Mouse (Mus musculus) layer of hippocampus, postnatal 10 days (tissue): Measurements from ENCODE around the gene Derl3. TPM values are rescaled to one million over a fixed set of nuclear protein-coding genes. Genes with fewer than 3 reads are reported as not detected.
"Not testable (repeated sequence)": the region's sequence is repeated elsewhere in the genome, so short reads cannot be mapped to it uniquely, and the experiment has no call there.

Experiments used
- DNase-seq, 2 experiments: peaks; one replicate each; pipeline ENCODE4 v3.0.0; 2021; ENCODE audit warnings: low spot score in 2 of 2
- long read RNA-seq: library from polyadenylated mRNA; stranded (forward); transcript quantifications from one replicate; pipeline ENCODE4 v2.0.0, GENCODE M21; 2023
- total RNA-seq, 2 experiments: library from RNA; stranded (reverse); gene quantifications; 2 replicates each; pipeline ENCODE4 v1.2.3; 2021

Gene Derl3
- 1 to 10 TPM in 1 of 2 experiments, not detected in 1; 1.7 TPM for total RNA-seq
- long read RNA-seq, partial matches to known transcripts = 0 of 1 reads
- long read RNA-seq, other reads (novel, unspliced or antisense) = 0 of 1 reads

- DNase-seq = peak; percentile 93 to 95
These were observed at the start of gene Derl3 for GRCm38 (mm10) chr10:75893089-75893750. Gene Derl3, plus strand, starts transcription at chr10:75893413.

- DNase-seq = not testable (repeated sequence)
These were observed 49.3 kb upstream of the Derl3 start for GRCm38 (mm10) chr10:75843898-75844297.

GRCm38 (mm10) chr10:75844800-75845199 is 48.4 kb upstream of the Derl3 start:
- no peak for DNase-seq

DNA sequence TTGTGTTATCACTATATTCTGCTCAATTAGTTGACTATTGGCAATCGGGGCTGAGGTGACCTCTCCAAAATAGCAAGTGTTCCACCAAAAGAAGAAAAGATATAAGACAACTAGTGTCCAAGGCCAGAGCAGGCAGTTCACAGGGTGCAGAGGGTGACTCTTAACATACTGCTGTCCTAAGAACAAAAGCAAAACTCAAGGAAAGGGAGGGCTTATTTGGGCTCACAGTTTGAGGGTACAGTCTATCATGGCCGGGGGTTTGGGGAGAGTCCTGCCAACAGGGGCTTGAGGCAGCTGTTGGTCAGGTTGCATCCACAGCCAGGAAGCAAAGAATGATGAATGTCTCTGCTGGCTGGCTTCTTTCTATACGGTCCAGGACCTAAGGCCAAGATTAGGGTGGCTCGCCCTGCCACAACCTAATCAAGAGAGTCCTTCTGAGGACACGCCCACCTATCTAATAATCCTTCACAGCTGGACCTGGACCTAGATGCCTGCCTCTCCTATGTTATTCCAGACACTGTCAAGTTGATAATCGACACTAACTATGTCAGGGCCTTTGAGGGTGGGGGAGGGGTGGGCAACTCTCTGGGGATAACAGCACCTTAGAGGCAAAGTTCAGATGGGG is 47.8 kb upstream of the Derl3 start:
- no peak for DNase-seq

DNA sequence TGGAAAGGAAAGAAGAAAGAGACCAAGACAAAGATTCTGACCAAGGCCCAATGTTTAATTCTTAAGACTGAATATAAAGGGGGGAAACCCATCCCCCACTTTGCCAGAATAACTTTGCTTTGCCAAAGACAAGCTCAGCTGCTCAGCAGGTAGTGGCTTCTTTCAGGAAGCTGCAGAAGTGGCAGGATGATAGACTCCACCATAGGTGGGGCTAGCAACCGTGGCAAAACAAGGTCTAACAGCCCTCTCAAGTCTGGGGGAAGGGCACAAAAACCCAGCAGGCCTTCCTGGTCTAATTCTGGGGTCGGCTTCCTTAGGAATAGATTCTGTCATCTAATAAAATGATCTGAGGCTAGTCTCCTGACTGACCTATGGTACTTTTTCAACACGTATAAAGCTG is 44.8 kb upstream of the Derl3 start:
- DNase-seq = no peak

DNA sequence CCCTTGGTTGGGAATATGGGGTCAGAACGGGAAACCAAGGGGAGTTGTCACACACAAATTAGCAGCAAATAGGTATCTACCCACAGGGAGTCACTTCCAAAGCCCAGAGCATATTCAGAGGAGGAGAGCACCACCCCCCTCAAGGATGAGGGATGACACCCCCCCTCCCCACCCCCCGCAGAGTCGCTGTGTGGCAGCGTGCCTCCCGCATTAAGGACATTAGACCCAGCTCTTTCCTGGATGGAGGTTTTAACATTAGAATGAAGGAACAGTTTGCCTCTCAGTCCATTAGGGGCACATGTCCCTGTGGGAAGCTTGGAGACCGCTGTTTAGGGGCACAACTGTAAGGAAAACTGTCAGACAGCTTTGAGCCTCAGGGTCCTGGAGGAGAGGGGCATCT is 42.1 kb upstream of the Derl3 start:
- DNase-seq = no peak

- DNase-seq = no peak
These were observed 41.5 kb upstream of the Derl3 start for GRCm38 (mm10) chr10:75851681-75852080.

DNA sequence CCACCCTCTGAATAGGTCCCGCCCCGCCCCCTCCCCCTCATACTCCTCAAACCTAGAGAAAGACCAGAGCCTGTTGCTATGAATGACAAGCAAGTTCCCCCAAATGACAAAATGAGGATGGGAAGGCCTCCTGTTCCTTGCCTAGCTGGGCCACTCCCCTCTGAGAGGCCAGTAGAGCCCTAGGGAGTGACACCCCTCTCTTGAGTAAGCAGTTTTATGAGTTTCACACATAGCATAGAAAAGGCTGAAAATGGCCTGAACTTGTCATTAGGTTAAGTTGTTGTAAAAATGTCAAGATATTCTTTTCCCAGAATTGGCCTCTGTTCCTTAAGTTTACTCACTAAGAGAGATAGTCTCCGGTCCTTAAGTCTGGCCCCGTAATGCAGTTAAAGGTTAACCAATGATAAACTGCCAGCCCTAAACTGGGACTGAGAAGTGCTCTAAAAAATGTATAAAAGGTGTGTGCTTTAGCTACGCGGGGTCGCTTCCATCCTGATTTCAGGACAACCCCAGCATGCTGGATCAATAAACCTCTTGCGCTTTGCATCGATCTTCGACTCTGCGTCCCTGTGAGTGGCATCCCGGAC is 40.6 kb upstream of the Derl3 start:
- DNase-seq = no peak

- DNase-seq = peak; percentile 87 to 88
These were observed 39.8 kb upstream of the Derl3 start for GRCm38 (mm10) chr10:75853452-75853851.

GRCm38 (mm10) chr10:75854096-75854495 is 39.1 kb upstream of the Derl3 start:
- no peak for DNase-seq

DNA sequence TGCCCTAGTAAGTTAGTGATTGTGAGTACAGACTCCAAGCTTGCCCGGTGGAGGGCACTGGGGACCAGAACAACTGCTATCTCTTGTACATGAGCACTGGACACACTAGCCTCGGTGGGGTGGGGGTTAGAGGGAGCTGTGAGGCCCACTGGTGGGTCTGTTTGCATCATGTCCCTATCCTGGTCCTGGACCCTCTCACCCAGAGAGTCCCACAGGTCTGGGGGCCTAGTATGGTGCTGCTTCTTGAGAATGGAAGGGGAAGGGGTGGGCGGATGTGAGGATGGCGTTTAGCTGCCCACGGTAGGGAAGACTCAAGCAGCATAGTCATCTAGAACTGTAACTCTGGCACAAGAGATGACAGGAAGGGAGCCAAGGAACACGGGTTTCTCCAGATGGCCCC is 38.4 kb upstream of the Derl3 start:
- no peak for DNase-seq

DNA sequence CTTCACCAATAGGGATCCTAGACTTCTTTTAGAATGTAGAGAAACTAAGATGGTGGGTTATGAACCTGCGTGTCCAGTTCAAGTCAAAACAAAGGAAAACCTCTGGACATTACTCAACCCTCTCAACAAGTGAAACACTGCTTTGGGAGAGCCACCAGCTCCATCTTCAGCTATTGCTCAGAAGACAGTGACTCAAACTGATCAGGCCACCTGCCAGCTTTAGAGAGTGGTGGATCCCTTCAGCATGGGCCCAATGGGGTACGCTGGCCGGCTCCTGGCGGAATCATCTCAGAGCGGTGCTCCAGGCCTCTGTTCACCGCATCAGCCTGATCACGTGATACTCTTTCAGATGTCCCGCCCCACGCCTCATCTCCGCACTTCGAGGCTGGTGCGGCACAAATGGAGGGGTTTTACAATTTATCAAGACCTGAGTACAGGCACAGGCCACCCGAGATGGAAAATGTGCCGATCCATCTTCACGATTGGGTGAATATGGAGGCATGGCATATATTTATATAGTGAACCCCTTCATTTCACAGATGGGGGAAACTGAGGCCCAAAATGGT is 37.7 kb upstream of the Derl3 start:
- DNase-seq = no peak

DNA sequence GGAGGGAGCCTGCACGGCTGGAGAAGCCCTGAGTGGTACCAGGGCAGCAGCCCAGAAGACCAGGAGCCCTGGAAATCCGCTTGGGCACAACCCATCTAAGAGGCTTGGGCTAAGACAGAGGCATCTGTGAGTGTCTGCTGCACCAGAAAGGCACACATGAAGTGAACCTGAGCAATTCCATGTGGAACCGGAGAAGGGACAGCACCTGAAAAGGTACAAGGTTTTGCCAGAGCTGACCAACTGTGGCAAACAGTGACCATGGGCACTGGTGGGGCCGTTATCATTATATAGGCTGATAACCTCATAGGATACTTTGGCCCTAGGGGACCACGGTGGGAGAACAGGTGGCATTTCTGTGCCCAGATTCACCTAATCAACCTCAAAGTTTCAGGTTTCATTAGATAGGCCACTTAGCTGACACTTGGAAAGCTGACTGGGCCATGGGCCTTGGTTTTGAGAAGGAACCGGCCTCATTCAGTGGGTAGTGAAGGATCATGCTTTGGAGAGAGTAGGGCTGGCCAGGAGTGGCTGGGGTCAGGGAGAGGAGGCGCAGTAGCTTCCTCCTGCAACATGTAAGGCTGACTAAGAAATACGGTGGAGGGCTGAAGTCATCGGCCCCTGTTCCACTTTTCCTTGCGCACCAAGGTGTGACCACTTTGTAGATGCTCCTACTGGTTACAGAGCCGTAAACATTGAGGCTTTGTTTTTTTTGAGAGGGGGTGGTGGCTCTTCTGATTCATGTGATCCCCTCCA is 36.9 kb upstream of the Derl3 start:
- no peak for DNase-seq

- no peak for DNase-seq
These were observed 36.2 kb upstream of the Derl3 start for GRCm38 (mm10) chr10:75856976-75857375.

DNA sequence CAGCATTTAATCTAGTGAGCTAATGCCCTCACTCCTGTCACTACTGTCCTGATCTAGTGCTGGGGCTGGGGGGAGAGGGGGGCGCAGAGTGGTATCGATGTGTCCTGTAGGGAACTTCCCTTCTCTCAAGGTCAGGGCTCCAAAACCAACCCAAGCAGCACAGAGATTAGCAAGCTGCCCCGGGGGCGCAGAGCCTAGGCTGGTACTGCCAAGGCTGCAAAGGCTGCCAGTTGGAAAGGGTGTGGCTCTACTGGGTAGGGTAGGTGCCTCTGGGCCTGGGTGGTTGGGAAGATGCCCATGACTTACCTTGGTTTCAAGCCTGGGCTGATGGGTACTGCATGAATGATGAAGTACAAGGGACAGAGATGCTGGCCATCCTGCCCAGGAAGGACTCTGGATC is 35.6 kb upstream of the Derl3 start:
- no peak for DNase-seq

GRCm38 (mm10) chr10:75859107-75859746 is 34.0 kb upstream of the Derl3 start:
- peak; percentile 35 to 47 for DNase-seq

GRCm38 (mm10) chr10:75859786-75860470 is 33.3 kb upstream of the Derl3 start, which contains the start of gene Mif:
Gene Mif, minus strand, starts transcription at chr10:75860240.
- peak; percentile 80 to 85 for DNase-seq

- peak in 1 of 2 experiments; percentile 38 for DNase-seq
These were observed 32.5 kb upstream of the Derl3 start for GRCm38 (mm10) chr10:75860746-75861145.

DNA sequence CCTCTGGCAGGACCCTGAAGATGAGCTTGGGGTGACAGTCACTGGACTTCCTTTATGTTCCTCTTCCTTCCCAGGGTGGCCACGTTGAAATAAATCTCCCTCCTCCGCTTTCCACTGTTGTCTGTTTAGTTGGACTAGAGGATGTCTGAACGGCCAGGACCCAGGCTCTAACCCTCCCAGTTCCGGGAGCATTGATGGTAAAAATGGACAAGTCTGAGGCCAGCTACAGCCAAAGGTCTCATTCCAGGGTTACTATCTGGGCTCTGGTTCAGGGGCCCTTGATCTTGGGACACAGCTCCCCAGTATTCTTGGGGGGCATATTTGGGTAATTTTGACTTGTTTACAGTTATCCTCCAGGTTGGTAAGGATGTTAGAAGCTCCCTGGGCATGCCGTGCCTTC is 31.6 kb upstream of the Derl3 start:
- DNase-seq = no peak
